Mouse (Mus musculus): ENCODE results near the gene Tk1. TPM values are rescaled to one million over a fixed set of nuclear protein-coding genes. Genes with fewer than 3 reads are reported as not detected.

Gene Tk1
- polyA plus RNA-seq, 1 experiment from 2014 or later, result 145 TPM

GRCm38 (mm10) chr11:117828149-117828887 is 2.4 kb upstream of the Tk1 start:
- peak overlapping the region; percentile 87 for H3K27ac ChIP-seq
- 56% methylated on average over 18 of the region's 18 CpGs for WGBS (ENCODE audit: insufficient replicate concordance)
- no peak overlapping the region for H3K4me3 ChIP-seq
- H3K36me3 ChIP-seq, result peaks cover 11% of the 10 kb centered on the region
- H3K9me3 ChIP-seq (replicated peaks), result no peaks in the 10 kb centered on the region
- H3K4me1 ChIP-seq, result peaks cover 91% of the 10 kb centered on the region
- peak overlapping the region; percentile 23; the same call in 1 of the 2 replicates for H3K9ac ChIP-seq
- no peak for ATAC-seq
- no peaks in the 10 kb centered on the region for H3K27me3 ChIP-seq (replicated peaks)
- peak overlapping the region; percentile 82 for H3K4me2 ChIP-seq

GRCm38 (mm10) chr11:117827386-117827785 is 1.5 kb upstream of the Tk1 start:
- no peaks in the 10 kb centered on the region for H3K9me3 ChIP-seq (replicated peaks)
- H3K4me1 ChIP-seq, result peaks cover 92% of the 10 kb centered on the region
- peak overlapping the region; percentile 12; the same call in 1 of the 2 replicates for H3K9ac ChIP-seq
- H3K4me3 ChIP-seq, result no peak overlapping the region
- no peaks in the 10 kb centered on the region for H3K27me3 ChIP-seq (replicated peaks)
- H3K4me2 ChIP-seq, result peak overlapping the region; percentile 82
- H3K27ac ChIP-seq, result peak overlapping the region; percentile 87; the same call in 1 of the 2 replicates
- ATAC-seq, result no peak
- H3K36me3 ChIP-seq, result peaks cover 20% of the 10 kb centered on the region
- WGBS (ENCODE audit: insufficient replicate concordance), result 54% methylated on average over 3 of the region's 3 CpGs

- Histone ChIP-seq H3K9ac (no peak overlapping the region), H3K4me3 (peak overlapping the region; percentile 83; the same call in 1 of the 2 replicates)
Measured at GRCm38 (mm10) chr11:117826916-117827315, 1.0 kb upstream of the Tk1 start.

GRCm38 (mm10) chr11:117826164-117826563 is 272 bp upstream of the Tk1 start:
- Histone ChIP-seq H3K27me3 (replicated peaks) (no peaks in the 10 kb centered on the region), H3K4me1 (peaks cover 91% of the 10 kb centered on the region), H3K9ac (peak overlapping the region; percentile 94), H3K9me3 (replicated peaks) (no peaks in the 10 kb centered on the region), H3K4me2 (peak overlapping the region; percentile 82), H3K4me3 (peak overlapping the region; percentile 83), H3K27ac (peak overlapping the region; percentile 95), H3K36me3 (peaks cover 32% of the 10 kb centered on the region)
- 36% methylated on average over 5 of the region's 5 CpGs for WGBS (ENCODE audit: insufficient replicate concordance)
- no peak for ATAC-seq

More at GRCm38 (mm10) chr11:117826916-117827315, 1.0 kb upstream of the Tk1 start:
- no peaks in the 10 kb centered on the region for H3K9me3 ChIP-seq (replicated peaks)
- H3K27me3 ChIP-seq (replicated peaks), result no peaks in the 10 kb centered on the region
- no peak for ATAC-seq
- H3K27ac ChIP-seq, result peak overlapping the region; percentile 87
- H3K4me2 ChIP-seq, result peak overlapping the region; percentile 82
- H3K4me1 ChIP-seq, result peaks cover 93% of the 10 kb centered on the region
- peaks cover 25% of the 10 kb centered on the region for H3K36me3 ChIP-seq
- WGBS (ENCODE audit: insufficient replicate concordance), result 65% methylated on average over 8 of the region's 8 CpGs

- Histone ChIP-seq H3K4me1 (peaks cover 78% of the 10 kb centered on the region), H3K9me3 (replicated peaks) (no peaks in the 10 kb centered on the region), H3K9ac (peak overlapping the region; percentile 94), H3K27ac (peak overlapping the region; percentile 95), H3K4me3 (peak overlapping the region; percentile 83), H3K27me3 (replicated peaks) (no peaks in the 10 kb centered on the region), H3K36me3 (peaks cover 51% of the 10 kb centered on the region), H3K4me2 (peak overlapping the region; percentile 82)
- peak; percentile 61 for ATAC-seq
- WGBS (ENCODE audit: insufficient replicate concordance), result 20% methylated on average over 23 of the region's 23 CpGs
Measured at GRCm38 (mm10) chr11:117824060-117824969, 1.6 kb downstream of the Tk1 start.

- H3K4me3 ChIP-seq, result peak overlapping the region; percentile 83; the same call in 1 of the 2 replicates
- 91% methylated on average over 6 of the region's 6 CpGs for WGBS (ENCODE audit: insufficient replicate concordance)
- H3K9me3 ChIP-seq (replicated peaks), result no peaks in the 10 kb centered on the region
- H3K4me1 ChIP-seq, result peaks cover 75% of the 10 kb centered on the region
- no peak for ATAC-seq
- H3K9ac ChIP-seq, result 0 out of 2 replicates have a peak overlapping the region, but pooled peaks have one; percentile 94
- H3K36me3 ChIP-seq, result peaks cover 60% of the 10 kb centered on the region
- no peaks in the 10 kb centered on the region for H3K27me3 ChIP-seq (replicated peaks)
- peak overlapping the region; percentile 54; the same call in 1 of the 2 replicates for H3K27ac ChIP-seq
- peak overlapping the region; percentile 82 for H3K4me2 ChIP-seq
Measured at GRCm38 (mm10) chr11:117823411-117823810, 2.5 kb downstream of the Tk1 start.

GRCm38 (mm10) chr11:117822728-117823241 is 3.1 kb downstream of the Tk1 start:
- Histone ChIP-seq H3K27me3 (replicated peaks) (no peaks in the 10 kb centered on the region), H3K9ac (no peak overlapping the region), H3K4me1 (peaks cover 75% of the 10 kb centered on the region), H3K4me2 (no peak overlapping the region; the same call in none of the 2 replicates), H3K4me3 (no peak overlapping the region), H3K36me3 (peaks cover 66% of the 10 kb centered on the region), H3K9me3 (replicated peaks) (no peaks in the 10 kb centered on the region), H3K27ac (peak overlapping the region; percentile 54; the same call in 1 of the 2 replicates)
- WGBS (ENCODE audit: insufficient replicate concordance), result 87% methylated on average over 7 of the region's 7 CpGs
- no peak for ATAC-seq

- H3K4me2 ChIP-seq, result no peak overlapping the region
- H3K36me3 ChIP-seq, result peaks cover 75% of the 10 kb centered on the region
Measured at GRCm38 (mm10) chr11:117821868-117822267, 4.0 kb downstream of the Tk1 start.

GRCm38 (mm10) chr11:117820173-117820572 is 5.7 kb downstream of the Tk1 start:
- Histone ChIP-seq H3K4me1 (peaks cover 73% of the 10 kb centered on the region), H3K27me3 (replicated peaks) (no peaks in the 10 kb centered on the region), H3K36me3 (peaks cover 92% of the 10 kb centered on the region), H3K9me3 (replicated peaks) (no peaks in the 10 kb centered on the region), H3K4me2 (no peak overlapping the region), H3K9ac (no peak overlapping the region), H3K27ac (no peak overlapping the region), H3K4me3 (no peak overlapping the region)
- no peak for ATAC-seq
- 86% methylated on average over 7 of the region's 7 CpGs for WGBS (ENCODE audit: insufficient replicate concordance)

More at GRCm38 (mm10) chr11:117821868-117822267, 4.0 kb downstream of the Tk1 start:
- H3K27ac ChIP-seq, result peak overlapping the region; percentile 54
- no peaks in the 10 kb centered on the region for H3K9me3 ChIP-seq (replicated peaks)
- no peak for ATAC-seq
- H3K27me3 ChIP-seq (replicated peaks), result no peaks in the 10 kb centered on the region
- no peak overlapping the region for H3K4me3 ChIP-seq
- peaks cover 75% of the 10 kb centered on the region for H3K4me1 ChIP-seq
- 85% methylated on average over 9 of the region's 9 CpGs for WGBS (ENCODE audit: insufficient replicate concordance)
- no peak overlapping the region for H3K9ac ChIP-seq

- Histone ChIP-seq H3K9me3 (replicated peaks) (no peaks in the 10 kb centered on the region), H3K27ac (peak overlapping the region; percentile 15; the same call in 1 of the 2 replicates), H3K27me3 (replicated peaks) (no peaks in the 10 kb centered on the region), H3K36me3 (peaks cover 100% of the 10 kb centered on the region), H3K9ac (no peak overlapping the region), H3K4me3 (no peak overlapping the region), H3K4me1 (peaks cover 76% of the 10 kb centered on the region), H3K4me2 (no peak overlapping the region)
- WGBS (ENCODE audit: insufficient replicate concordance), result 82% methylated on average over 8 of the region's 8 CpGs
- no peak for ATAC-seq
Measured at GRCm38 (mm10) chr11:117819095-117819494, 6.8 kb downstream of the Tk1 start.

- peaks cover 100% of the 10 kb centered on the region for H3K36me3 ChIP-seq
Measured at GRCm38 (mm10) chr11:117816389-117816996, 9.4 kb downstream of the Tk1 start.

More at GRCm38 (mm10) chr11:117816389-117816996, 9.4 kb downstream of the Tk1 start:
- Histone ChIP-seq H3K4me2 (no peak overlapping the region), H3K9ac (no peak overlapping the region), H3K4me1 (peaks cover 76% of the 10 kb centered on the region), H3K27ac (peak overlapping the region; percentile 63), H3K9me3 (replicated peaks) (no peaks in the 10 kb centered on the region), H3K4me3 (no peak overlapping the region), H3K27me3 (replicated peaks) (no peaks in the 10 kb centered on the region)
- WGBS (ENCODE audit: insufficient replicate concordance), result 80% methylated on average over 13 of the region's 13 CpGs
- ATAC-seq, result no peak

Measured in liver, embryonic 12.5 days (tissue).